Comparison of ENCODE assay signal across 7 mouse cellular contexts in the genomic region with DNA sequence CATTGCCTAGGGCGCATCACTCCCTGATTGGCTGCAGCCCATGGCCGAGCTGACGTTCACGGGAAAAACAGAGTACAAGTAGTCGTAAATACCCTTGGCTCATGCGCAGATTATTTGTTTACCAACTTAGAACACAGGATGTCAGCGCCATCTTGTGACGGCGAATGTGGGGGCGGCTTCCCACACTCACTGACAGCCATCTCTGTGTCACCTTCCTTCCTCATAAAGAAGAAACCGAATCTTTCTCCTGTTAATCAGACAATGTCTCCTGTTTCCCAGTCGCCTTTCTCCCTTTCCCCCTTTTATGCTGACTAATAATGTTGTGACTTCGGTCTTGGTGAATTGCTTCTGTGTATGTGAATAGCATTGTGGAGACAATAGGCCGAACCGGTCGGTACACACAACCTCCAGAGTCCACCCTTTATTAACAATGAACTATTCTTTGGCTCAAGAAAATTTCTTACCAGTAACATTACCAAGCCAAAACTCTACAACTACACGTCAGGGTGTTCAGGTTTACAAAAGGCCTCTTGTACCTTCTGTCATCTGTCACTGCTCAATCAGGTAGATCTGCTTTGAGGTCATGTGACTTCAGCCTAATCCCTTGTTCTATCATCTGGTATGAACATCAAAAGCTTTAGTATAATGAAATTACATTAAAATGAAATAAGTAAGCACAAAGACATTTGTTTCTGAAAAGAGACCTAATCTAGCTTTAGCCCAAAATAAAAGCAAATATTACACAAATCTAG. TPM values are rescaled to one million over a fixed set of nuclear protein-coding genes. Genes with fewer than 3 reads are reported as not detected.
DNase-seq lines count a peak whose midpoint lies in the region; ATAC-seq and TF ChIP-seq lines count a peak whose summit lies in the region.

No protein-coding gene starts in this region.

- 56% methylated on average over 12 of the region's 17 CpGs for WGBS in heart, embryonic 16.5 days

- no peaks in the 10 kb centered on the region for H3K27me3 ChIP-seq in heart, embryonic 16.5 days (ENCODE audit: control insufficient read depth, insufficient read depth, low read length)
- H3K27me3 ChIP-seq in splenic B cell, adult 2 months (ENCODE audit: control insufficient read depth, insufficient read depth, low read length, poor library complexity, severe bottlenecking), result no peaks in the 10 kb centered on the region

- peak overlapping the region; percentile 47 for H3K4me2 ChIP-seq in heart, embryonic 16.5 days (ENCODE audit: low read depth, low read length)

- peak; percentile 73 for DNase-seq in 416B (ENCODE audit: low read depth)
- DNase-seq in CD4-positive helper T cell, adult 2 months (ENCODE audit: low read depth, low spot score), result peak; percentile 84
- DNase-seq in kidney, postnatal 10 days, result peak; percentile 59
- DNase-seq in lung, postnatal 36 days, result peak; percentile 78
- DNase-seq in splenic B cell, adult 2 months (ENCODE audit: low read depth, low spot score), result peak; percentile 84

- TF ChIP-seq CTCF in cortical plate, adult 2 months (IDR thresholded peaks at IDR 0.05; ENCODE audit: extremely low read depth, insufficient read depth, low read length), result no peak

- ATAC-seq in heart, embryonic 16.5 days (replicated peaks; ENCODE audit: extremely low read depth, insufficient read depth, low FRiP score), result peak; percentile 23; the same call in 1 of the 2 replicates

- 0 out of 2 replicates have a peak, but pooled peaks have one; percentile 13 for TF ChIP-seq POLR2A in cortical plate, adult 2 months (IDR thresholded peaks at IDR 0.05; ENCODE audit: extremely low read depth, insufficient read depth, low read length)

- no peak overlapping the region for H3K9ac ChIP-seq in heart, embryonic 16.5 days (ENCODE audit: low read length)

- no peaks in the 10 kb centered on the region for H3K4me1 ChIP-seq in cortical plate, adult 2 months (ENCODE audit: control insufficient read depth, insufficient read depth, low read length)
- H3K4me1 ChIP-seq in heart, embryonic 16.5 days (ENCODE audit: control insufficient read depth, insufficient read depth, low read length), result no peaks in the 10 kb centered on the region

- no peaks in the 10 kb centered on the region for H3K36me3 ChIP-seq in heart, embryonic 16.5 days (ENCODE audit: control insufficient read depth, insufficient read depth)
- H3K36me3 ChIP-seq in splenic B cell, adult 2 months (ENCODE audit: control insufficient read depth, insufficient read depth, low read length, poor library complexity, severe bottlenecking), result peaks cover 4% of the 10 kb centered on the region; the same call in 1 of the 2 replicates

- H3K4me3 ChIP-seq in cortical plate, adult 2 months (ENCODE audit: insufficient read depth, low read length), result no peak overlapping the region; the same call in 1 of the 2 replicates
- no peak overlapping the region for H3K4me3 ChIP-seq in heart, embryonic 16.5 days (ENCODE audit: low read length)

- H3K27ac ChIP-seq in cortical plate, adult 2 months (ENCODE audit: insufficient read depth, low read length), result peak overlapping the region; percentile 43
- H3K27ac ChIP-seq in heart, embryonic 16.5 days (ENCODE audit: low read length), result peak overlapping the region; percentile 67

- H3K9me3 ChIP-seq in heart, embryonic 16.5 days (replicated peaks; ENCODE audit: control insufficient read depth, low read length), result no peaks in the 10 kb centered on the region

RNA-seq across cellular contexts. Expression of a gene that starts 22.6 kb away (rescaled TPM):
- polyA plus RNA-seq in cortical plate, adult 2 months (2012; rRNA removed), result 1.6 and 1.9 TPM in 2 replicates
- polyA plus RNA-seq in heart, embryonic 16.5 days (2015; fragmentation: Nextera tagmentation; extraction: Ambion mirVana), result 1.7 and 2.5 TPM in 2 replicates

RNA-seq across cellular contexts. Expression of a gene that starts 41.7 kb away (rescaled TPM):
- polyA plus RNA-seq in cortical plate, adult 2 months (2012; rRNA removed), result 9.3 and 10.3 TPM in 2 replicates
- polyA plus RNA-seq in heart, embryonic 16.5 days (2015; fragmentation: Nextera tagmentation; extraction: Ambion mirVana), result 2.7 and 4.7 TPM in 2 replicates

RNA-seq across cellular contexts. Expression of a gene that starts 56.6 kb away (rescaled TPM):
- 147 and 150 TPM in 2 replicates for polyA plus RNA-seq in cortical plate, adult 2 months (2012; rRNA removed)
- 228 and 262 TPM in 2 replicates for polyA plus RNA-seq in heart, embryonic 16.5 days (2015; fragmentation: Nextera tagmentation; extraction: Ambion mirVana)

RNA-seq across cellular contexts. Expression of a gene that starts 56.6 kb away (rescaled TPM):
- polyA plus RNA-seq in cortical plate, adult 2 months (2012; rRNA removed), result 12.7 and 13.0 TPM in 2 replicates
- polyA plus RNA-seq in heart, embryonic 16.5 days (2015; fragmentation: Nextera tagmentation; extraction: Ambion mirVana), result 20.6 and 23.2 TPM in 2 replicates

RNA-seq across cellular contexts. Expression of a gene that starts 57.2 kb away (rescaled TPM):
- polyA plus RNA-seq in cortical plate, adult 2 months (2012; rRNA removed), result 19.6 and 22.3 TPM in 2 replicates
- polyA plus RNA-seq in heart, embryonic 16.5 days (2015; fragmentation: Nextera tagmentation; extraction: Ambion mirVana), result 11.7 and 13.0 TPM in 2 replicates
